Mouse (Mus musculus): ENCODE results near the gene Rbm47. TPM values are rescaled to one million over a fixed set of nuclear protein-coding genes. Genes with fewer than 3 reads are reported as not detected.

Rbm47 gene
- polyA plus RNA-seq, 1 experiment from 2014 or later = 5.8 TPM

DNA sequence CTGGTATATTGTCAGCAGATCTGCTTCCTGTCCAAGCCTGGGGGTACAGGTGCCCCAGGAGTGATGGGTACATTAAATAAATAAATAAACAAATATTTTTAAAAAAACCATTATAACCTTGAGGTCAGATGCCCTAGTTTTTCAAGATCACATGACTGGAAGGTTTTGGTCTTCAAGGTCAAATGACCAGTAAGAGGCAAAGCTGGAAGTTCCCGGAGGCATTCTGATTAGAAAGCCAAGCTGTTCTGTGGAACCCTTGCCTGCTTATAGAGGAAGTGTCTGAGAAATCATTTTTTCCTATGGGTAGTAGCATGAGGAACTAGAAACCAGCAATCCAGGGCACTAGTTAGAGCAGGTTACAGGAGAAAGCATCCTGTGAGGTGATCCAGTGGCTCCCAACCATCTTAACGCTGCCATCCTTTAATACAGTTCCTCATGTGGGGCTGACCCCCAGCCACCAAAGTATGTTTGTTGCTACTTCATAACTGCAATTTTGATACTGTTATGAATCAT is 157.4 kb downstream of the Rbm47 start:
- WGBS = 98% methylated on average over 2 of the region's 2 CpGs
- ATAC-seq (ENCODE audit: low FRiP score, low read depth) = no peak
- no peaks in the 10 kb centered on the region for H3K9me3 ChIP-seq
- no peak overlapping the region for H3K9ac ChIP-seq
- H3K27me3 ChIP-seq = no peaks in the 10 kb centered on the region
- no peak overlapping the region for H3K4me3 ChIP-seq
- no peak overlapping the region for H3K27ac ChIP-seq (replicated peaks)
- no peak overlapping the region for H3K4me2 ChIP-seq
- no peaks in the 10 kb centered on the region for H3K4me1 ChIP-seq (replicated peaks)
- no peaks in the 10 kb centered on the region for H3K36me3 ChIP-seq

DNA sequence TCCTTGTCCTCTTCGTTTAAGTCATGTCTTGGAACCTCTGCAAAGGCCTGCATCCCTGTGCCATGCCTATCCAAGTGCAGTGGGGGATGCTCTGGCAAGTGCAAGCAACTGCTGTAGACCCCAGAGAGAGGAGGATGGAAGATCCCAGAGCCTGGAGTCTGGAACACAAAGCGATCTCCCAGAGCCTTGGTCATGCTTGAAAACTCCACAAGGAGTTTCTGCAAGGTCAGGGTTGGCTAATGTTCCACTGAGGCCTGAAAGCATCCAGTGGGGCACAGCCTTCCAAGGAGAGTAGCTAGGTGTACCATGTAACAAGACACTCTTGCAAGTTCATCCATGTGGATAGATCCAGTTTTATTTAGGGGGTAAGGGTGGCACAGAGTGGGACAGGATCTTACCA is 158.5 kb downstream of the Rbm47 start:
- no peak overlapping the region for H3K4me3 ChIP-seq
- H3K27me3 ChIP-seq = no peaks in the 10 kb centered on the region
- no peaks in the 10 kb centered on the region for H3K4me1 ChIP-seq (replicated peaks)
- ATAC-seq (ENCODE audit: low FRiP score, low read depth) = no peak
- H3K9ac ChIP-seq = no peak overlapping the region
- 92% methylated on average over 2 of the region's 2 CpGs for WGBS
- no peak overlapping the region for H3K27ac ChIP-seq (replicated peaks)
- no peaks in the 10 kb centered on the region for H3K36me3 ChIP-seq
- H3K9me3 ChIP-seq = no peaks in the 10 kb centered on the region
- H3K4me2 ChIP-seq = no peak overlapping the region

DNA sequence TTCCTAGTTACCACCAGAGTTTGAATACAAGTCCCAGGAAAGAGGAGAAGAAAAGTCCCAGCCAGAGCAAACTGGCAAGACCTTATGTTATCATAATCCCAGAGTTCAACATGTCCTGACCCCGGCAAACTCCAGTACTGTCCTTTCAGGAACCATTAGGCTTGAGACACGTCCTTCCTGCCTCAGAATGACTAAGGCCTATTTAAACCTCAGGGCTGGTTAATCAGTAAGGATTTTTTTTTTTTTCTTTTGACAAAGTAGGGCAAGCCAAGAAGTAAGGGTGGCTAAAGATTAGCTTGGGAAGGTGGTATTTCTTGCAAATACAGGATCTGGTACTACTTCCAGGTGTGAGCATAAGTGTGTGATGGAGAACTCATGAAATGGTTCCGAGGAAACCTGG is 158.9 kb downstream of the Rbm47 start:
- no peaks in the 10 kb centered on the region for H3K36me3 ChIP-seq
- H3K9ac ChIP-seq = no peak overlapping the region
- WGBS = 74% methylated on average over 3 of the region's 3 CpGs
- H3K4me3 ChIP-seq = no peak overlapping the region
- no peaks in the 10 kb centered on the region for H3K27me3 ChIP-seq
- no peaks in the 10 kb centered on the region for H3K9me3 ChIP-seq
- ATAC-seq (ENCODE audit: low FRiP score, low read depth) = no peak
- H3K27ac ChIP-seq (replicated peaks) = no peak overlapping the region
- no peaks in the 10 kb centered on the region for H3K4me1 ChIP-seq (replicated peaks)
- no peak overlapping the region for H3K4me2 ChIP-seq

DNA sequence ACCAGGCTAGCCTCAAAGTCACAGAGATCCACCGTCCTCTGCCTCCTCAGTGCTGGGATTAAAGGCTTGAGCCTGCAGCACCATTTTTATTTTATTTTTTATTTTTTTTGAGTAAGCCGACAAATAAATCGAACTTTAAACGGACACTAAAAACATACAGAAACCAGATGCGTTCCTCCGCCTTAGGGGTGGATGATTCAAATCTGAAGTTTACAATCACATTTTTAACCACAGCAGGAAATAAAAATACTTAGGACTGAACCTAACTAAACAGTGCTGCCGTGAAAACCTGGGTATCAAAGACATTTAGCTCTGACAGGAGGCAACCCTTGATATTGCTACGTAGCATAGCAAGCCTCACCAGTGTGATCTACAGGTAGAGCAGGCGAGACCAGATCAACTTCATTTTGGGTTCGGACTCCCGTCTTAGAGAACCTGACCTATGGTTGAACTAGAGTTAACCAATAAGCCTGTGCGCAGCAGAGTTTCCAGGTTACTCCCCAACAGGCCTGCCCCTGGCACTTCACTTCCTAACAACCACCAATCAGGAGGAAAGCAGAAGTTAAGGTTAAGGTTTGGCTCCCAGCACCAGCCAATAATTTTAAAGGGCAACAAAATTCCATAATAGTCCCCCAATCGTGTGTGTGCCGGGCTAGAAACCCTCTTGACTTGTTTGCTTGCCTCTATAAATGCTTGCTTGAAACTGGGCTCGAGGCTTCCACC is 164.5 kb downstream of the Rbm47 start:
- ATAC-seq (ENCODE audit: low FRiP score, low read depth) = no peak

DNA sequence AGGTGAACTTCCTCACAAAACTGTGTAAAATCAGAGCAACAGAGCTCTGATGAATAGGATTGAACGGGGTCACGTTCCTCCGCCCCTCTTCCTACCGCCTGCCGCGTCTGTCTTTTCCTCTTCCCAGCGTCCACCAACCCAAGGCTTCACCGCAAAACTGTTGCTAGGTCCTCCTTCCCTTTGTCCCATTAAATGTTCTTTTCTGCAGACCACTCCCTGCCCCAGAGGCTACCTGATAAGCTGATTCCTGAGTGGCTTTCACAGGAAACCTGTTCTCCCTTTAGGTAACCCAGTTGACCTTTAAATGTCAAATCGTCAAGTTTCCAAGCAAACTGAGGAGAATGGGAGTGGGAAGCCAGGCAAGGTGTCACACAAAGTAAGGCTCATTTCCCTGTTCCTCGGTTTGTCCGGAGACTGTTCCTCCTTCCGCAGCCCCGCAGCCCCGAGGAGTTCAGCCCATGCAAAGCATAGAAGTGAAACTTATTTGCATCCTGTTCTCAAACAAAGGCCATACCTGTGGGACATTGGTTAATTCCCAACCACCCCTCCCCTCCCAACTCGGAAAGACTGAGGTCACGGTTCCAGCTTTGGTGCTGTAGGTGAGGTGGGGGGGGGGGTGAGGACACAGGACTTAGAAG is 167.8 kb downstream of the Rbm47 start:
- Histone ChIP-seq H3K4me3 (no peak overlapping the region), H3K9ac (no peak overlapping the region), H3K4me1 (replicated peaks) (no peaks in the 10 kb centered on the region), H3K27ac (replicated peaks) (no peak overlapping the region), H3K4me2 (no peak overlapping the region), H3K9me3 (no peaks in the 10 kb centered on the region), H3K27me3 (no peaks in the 10 kb centered on the region), H3K36me3 (no peaks in the 10 kb centered on the region)
- WGBS = 46% methylated on average over 16 of the region's 16 CpGs
- no peak for ATAC-seq (ENCODE audit: low FRiP score, low read depth)

More for the DNA sequence above, 164.5 kb downstream of the Rbm47 start:
- no peaks in the 10 kb centered on the region for H3K36me3 ChIP-seq
- no peaks in the 10 kb centered on the region for H3K27me3 ChIP-seq
- H3K4me2 ChIP-seq = no peak overlapping the region
- H3K27ac ChIP-seq (replicated peaks) = no peak overlapping the region
- H3K9me3 ChIP-seq = no peaks in the 10 kb centered on the region
- H3K4me3 ChIP-seq = no peak overlapping the region
- 92% methylated on average over 15 of the region's 15 CpGs for WGBS
- H3K9ac ChIP-seq = no peak overlapping the region
- no peaks in the 10 kb centered on the region for H3K4me1 ChIP-seq (replicated peaks)

DNA sequence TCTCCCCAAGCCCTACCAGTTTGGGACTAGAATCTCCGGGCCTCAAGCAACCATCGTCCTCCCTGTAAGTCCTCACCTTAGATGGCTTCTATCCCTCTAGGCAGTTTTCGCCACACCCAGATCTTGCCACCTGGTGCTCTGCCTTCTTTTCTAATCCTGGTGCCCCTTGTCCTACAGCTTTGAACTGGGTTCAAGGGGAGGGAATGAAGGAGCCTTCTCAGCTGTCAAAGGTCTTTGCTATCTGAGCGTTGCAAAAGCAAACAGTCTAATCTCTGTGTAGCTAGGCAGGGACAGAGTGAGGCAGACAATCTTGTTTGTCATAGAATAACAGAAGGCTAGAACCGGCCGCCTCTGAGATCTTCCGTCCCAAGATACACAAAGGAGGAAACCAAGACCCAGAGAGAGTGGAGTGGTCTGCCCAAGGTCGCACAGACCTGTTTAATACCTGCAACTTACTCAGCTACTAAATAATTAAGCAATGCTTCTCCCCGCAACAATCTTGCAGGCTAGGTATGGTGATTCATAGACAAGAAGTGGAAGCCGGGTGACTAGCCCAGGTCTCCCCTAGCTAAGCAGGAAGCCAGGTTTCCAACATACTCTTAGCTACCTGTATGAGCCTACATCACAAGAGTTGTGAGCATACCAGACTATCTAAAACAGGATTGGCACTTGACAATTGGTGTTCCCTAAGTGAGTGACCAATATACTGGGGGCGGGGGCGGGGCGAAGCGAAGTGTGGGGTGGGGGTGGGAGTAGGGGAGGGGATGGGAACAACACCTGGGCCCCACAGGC is 168.6 kb downstream of the Rbm47 start, which contains the start of gene 9130230L23Rik:
9130230L23Rik (minus strand) TSS at position 152 of the 792 bp plus-strand sequence.
- H3K27ac ChIP-seq (replicated peaks) = no peak within 1 kb of the TSS
- H3K9me3 ChIP-seq = no peaks in the 10 kb centered on the region
- H3K4me2 ChIP-seq = no peak within 1 kb of the TSS
- no peaks in the 10 kb centered on the region for H3K36me3 ChIP-seq
- no peak within 1 kb of the TSS for H3K4me3 ChIP-seq
- 82% methylated on average over 14 of the region's 14 CpGs for WGBS
- ATAC-seq (ENCODE audit: low FRiP score, low read depth) = no peak
- H3K9ac ChIP-seq = no peak within 1 kb of the TSS
- no peaks in the 10 kb centered on the region for H3K4me1 ChIP-seq (replicated peaks)
- no peaks in the 10 kb centered on the region for H3K27me3 ChIP-seq

DNA sequence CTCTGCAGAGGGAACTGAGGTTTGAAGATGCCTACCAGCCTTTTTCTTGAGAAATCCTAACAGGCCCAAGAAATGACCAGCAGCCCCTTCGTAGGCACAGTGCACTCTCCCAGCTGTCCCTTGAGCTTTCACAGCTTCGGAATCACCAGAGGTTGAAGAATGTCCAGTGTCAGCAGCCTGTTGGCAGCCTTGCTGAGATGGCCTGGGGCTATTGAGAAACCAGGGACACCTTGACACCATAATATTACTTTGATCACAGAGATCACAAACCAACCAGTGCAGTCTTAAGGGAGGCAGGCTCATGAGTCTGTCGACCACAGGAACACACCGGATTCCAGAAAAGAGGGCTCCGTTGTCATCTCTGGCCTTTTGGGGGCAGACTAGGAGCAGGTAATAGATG is 171.7 kb downstream of the Rbm47 start:
- Histone ChIP-seq H3K4me3 (no peak overlapping the region), H3K4me2 (no peak overlapping the region), H3K9me3 (no peaks in the 10 kb centered on the region), H3K9ac (no peak overlapping the region), H3K4me1 (replicated peaks) (no peaks in the 10 kb centered on the region), H3K27ac (replicated peaks) (no peak overlapping the region), H3K27me3 (no peaks in the 10 kb centered on the region), H3K36me3 (no peaks in the 10 kb centered on the region)
- WGBS = 80% methylated on average over 5 of the region's 5 CpGs
- no peak for ATAC-seq (ENCODE audit: low FRiP score, low read depth)

DNA sequence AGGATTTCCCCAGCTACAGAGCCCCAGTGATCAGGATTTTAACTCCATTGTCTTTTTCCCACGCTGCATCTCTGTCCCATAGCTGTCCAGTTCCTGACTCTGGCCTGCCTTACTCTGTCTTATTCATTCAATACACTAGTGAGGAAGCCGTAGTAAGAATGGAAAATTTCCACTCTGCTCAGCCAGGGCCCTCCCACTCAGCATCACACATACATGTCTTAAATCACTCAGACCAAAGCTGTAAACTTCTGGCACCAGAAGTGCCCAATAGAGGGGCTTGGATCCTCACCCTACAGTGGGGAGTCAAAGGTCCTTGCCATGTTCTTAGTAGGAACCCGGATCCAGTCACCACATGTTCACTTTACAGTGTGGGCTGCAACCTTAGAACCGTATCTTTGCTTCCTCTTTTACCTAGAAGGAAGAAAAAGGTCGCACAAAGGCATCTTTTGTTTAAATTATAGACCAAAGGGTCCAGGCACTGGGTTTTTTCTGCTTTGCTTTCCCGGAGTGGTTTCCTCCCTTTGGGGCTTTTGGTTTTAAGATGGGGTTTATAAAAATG is 172.3 kb downstream of the Rbm47 start:
- Histone ChIP-seq H3K4me1 (replicated peaks) (no peaks in the 10 kb centered on the region), H3K27ac (replicated peaks) (no peak overlapping the region), H3K36me3 (no peaks in the 10 kb centered on the region), H3K4me3 (no peak overlapping the region), H3K9me3 (no peaks in the 10 kb centered on the region), H3K27me3 (no peaks in the 10 kb centered on the region), H3K4me2 (no peak overlapping the region), H3K9ac (no peak overlapping the region)
- ATAC-seq (ENCODE audit: low FRiP score, low read depth) = no peak
- 79% methylated on average over 6 of the region's 6 CpGs for WGBS

DNA sequence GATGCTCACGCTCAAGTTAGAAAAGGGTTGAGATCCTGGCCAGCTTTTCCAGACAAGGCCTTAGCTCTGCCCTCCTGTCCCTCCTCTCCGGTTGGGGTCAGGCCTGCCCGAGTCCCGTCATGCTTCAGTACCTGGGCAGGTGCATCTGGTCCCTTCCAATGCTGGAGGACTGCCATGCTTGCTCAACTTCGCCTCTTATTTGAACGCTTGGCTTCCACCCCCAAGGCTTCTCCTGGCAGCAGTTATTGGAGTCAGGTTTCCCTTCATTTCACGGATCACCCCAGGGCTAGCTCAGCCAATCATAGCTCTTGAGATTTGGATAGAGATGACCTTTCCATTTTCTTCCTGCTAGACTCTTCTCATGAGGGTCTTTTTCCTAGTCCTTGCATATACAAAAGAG is 172.8 kb downstream of the Rbm47 start:
- Histone ChIP-seq H3K4me3 (no peak overlapping the region), H3K4me1 (replicated peaks) (no peaks in the 10 kb centered on the region), H3K4me2 (no peak overlapping the region), H3K9me3 (no peaks in the 10 kb centered on the region), H3K27me3 (no peaks in the 10 kb centered on the region), H3K9ac (no peak overlapping the region), H3K27ac (replicated peaks) (no peak overlapping the region), H3K36me3 (no peaks in the 10 kb centered on the region)
- WGBS = 75% methylated on average over 7 of the region's 7 CpGs
- ATAC-seq (ENCODE audit: low FRiP score, low read depth) = no peak

DNA sequence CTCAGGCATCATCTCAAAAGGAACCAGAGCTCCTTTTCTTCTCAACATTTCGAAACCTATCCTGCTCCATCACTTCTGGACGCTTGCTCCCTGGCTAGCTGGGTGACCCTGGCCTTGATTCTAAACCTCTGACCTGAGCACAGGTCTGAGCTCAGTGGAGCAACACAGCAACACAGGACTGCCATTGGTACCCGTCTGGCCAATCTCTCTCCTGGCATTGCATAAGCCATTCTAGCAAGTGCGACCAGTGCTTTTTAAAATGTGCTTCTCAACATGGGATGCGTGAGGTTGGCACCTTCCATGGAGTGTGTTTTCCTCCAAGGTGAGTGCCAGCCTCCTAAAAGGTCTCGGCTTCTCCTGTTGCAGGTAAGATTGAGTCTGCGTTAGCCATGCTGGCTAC is 173.8 kb downstream of the Rbm47 start:
- no peaks in the 10 kb centered on the region for H3K4me1 ChIP-seq (replicated peaks)
- no peaks in the 10 kb centered on the region for H3K36me3 ChIP-seq
- H3K27me3 ChIP-seq = no peaks in the 10 kb centered on the region
- H3K4me2 ChIP-seq = no peak overlapping the region
- no peak for ATAC-seq (ENCODE audit: low FRiP score, low read depth)
- 89% methylated on average over 7 of the region's 7 CpGs for WGBS
- H3K9me3 ChIP-seq = no peaks in the 10 kb centered on the region
- H3K9ac ChIP-seq = no peak overlapping the region
- H3K27ac ChIP-seq (replicated peaks) = no peak overlapping the region
- no peak overlapping the region for H3K4me3 ChIP-seq

DNA sequence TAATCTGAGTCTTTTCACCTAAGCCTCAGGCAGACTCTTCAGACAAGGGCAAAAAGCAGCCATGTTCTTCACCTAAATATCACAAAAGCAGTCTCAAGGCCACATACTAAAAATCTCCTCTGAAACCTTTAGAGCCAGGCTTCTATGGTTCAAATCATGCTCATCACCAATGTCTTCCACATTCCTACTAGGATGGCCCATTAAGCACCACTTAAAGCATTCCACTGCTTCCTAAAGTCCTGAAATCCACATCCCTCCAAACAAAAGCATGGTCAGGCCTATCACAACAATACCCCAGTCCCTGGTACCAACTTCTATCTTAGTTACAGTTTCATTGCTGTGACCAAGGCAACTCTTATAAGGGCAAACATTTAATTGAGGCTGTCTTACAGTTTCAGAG is 175.1 kb downstream of the Rbm47 start:
- no peaks in the 10 kb centered on the region for H3K9me3 ChIP-seq
- H3K4me3 ChIP-seq = no peak overlapping the region
- ATAC-seq (ENCODE audit: low FRiP score, low read depth) = no peak
- H3K36me3 ChIP-seq = no peaks in the 10 kb centered on the region
- H3K4me1 ChIP-seq (replicated peaks) = no peaks in the 10 kb centered on the region
- H3K27ac ChIP-seq (replicated peaks) = no peak overlapping the region
- no peaks in the 10 kb centered on the region for H3K27me3 ChIP-seq
- H3K4me2 ChIP-seq = no peak overlapping the region
- no peak overlapping the region for H3K9ac ChIP-seq

DNA sequence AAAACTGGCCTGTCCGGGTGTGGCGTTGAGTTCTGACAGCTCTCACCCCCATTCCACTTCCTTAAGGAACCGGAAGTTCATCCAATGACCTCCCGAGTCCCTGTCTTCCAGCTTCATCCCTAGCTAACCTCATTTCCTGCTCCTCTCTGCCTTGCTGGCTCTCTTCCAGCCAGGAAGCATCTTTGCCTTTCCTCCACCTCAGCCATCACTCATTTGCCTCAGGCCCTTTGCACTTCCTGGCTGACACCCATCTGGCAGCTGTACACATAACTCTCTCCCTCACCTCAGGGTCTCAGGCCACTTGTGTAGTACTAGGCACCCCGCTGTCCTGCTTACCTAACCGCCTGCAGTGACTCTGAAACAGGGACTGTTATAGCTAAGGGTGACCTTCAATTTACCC is 178.3 kb downstream of the Rbm47 start:
- Histone ChIP-seq H3K4me2 (no peak overlapping the region), H3K4me1 (replicated peaks) (no peaks in the 10 kb centered on the region), H3K27me3 (no peaks in the 10 kb centered on the region), H3K9ac (no peak overlapping the region), H3K36me3 (no peaks in the 10 kb centered on the region), H3K4me3 (no peak overlapping the region), H3K27ac (replicated peaks) (no peak overlapping the region), H3K9me3 (no peaks in the 10 kb centered on the region)
- ATAC-seq (ENCODE audit: low FRiP score, low read depth) = no peak
- 82% methylated on average over 6 of the region's 6 CpGs for WGBS
